Mouse (Mus musculus) layer of hippocampus, postnatal 10 days (tissue): ENCODE data around the gene Ccdc62. TPM values are rescaled to one million over a fixed set of nuclear protein-coding genes. Genes with fewer than 3 reads are reported as not detected.

Experiments
- DNase-seq, 2 experiments: peaks; one replicate each; pipeline ENCODE4 v3.0.0; 2021; ENCODE audit warnings: low spot score in 2 of 2
- total RNA-seq, 2 experiments: library from RNA; stranded (reverse); gene quantifications; 2 replicates each; pipeline ENCODE4 v1.2.3; 2021

Gene Ccdc62
- total RNA-seq, 2 experiments from 2014 or later, result 2.9 to 3.3 TPM

DNA sequence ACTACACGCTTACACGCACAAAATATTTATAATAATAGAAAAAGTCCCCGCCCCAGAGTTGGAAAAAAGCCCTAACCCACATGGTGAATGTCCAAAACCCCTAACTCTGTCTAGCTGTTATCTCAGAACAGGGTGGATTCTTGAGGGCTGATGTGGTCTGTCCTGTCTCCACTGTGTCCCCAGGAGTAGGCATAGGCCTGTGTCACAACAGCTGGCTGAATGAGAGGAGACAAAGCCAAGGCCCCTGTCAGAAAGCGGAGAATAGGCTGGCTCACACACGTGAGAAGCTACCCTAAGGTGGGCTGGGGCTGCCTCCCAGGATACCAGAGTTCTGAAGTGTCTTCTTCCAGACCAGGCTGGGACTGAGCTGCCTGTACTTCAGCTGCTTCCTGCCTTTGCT lies 47.7 kb downstream of the Ccdc62 start:
- DNase-seq, result no peak

DNA sequence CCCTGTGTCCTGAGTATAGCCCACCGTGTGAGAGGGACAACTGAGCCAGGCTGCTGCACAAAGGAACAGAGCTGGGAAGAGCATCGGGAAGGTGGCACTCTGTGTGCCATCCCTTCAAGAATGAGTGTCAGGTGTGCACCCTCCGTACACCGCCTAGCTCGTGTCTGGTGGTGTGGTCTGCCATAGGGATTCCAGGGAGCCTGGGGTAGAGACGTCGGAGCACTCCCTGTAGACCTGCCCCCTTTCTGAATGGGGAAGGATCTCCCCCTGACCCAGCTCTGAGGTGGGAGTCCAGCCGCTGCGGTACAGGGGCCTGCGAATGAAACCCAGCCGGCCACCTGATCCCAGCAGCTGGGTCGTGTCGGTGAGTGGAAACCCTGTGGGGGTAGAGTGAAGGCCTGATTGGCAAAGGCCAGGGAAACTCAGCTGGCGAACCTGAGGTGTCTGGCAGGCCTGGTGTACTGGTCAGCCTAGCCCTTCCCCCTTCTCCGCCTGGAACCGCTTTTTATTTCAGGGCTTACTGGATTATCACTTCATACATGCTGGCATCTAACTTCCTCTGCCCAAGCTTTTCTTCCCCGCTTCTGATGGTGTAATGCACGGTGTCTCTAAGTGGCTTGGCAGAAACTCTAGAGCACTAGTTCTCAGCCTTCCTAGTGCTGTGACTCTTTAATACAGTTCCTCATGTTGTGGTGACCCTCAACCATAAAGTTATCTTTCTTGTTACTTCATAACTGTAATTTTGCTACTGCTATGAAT lies 48.9 kb downstream of the Ccdc62 start:
- DNase-seq, result no peak

DNA sequence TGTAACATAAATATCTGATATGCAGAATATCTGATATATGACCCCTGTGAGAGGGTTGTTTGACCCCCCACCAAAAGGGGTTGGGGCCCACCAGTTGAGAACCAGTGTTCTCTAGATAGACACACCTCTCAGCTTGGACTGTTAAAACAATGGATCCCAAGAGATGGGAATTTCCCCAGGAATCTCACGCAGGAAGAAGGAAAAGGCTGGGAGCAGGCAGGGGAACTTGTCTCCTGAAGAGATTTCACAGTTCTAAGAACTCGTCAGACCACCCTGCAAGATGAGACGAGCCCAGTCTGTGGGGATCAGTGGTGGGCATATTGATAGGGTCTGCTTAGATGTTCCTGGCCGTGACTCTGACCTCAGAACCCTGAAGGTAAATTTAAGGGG lies 49.5 kb downstream of the Ccdc62 start:
- DNase-seq, result no peak

DNA sequence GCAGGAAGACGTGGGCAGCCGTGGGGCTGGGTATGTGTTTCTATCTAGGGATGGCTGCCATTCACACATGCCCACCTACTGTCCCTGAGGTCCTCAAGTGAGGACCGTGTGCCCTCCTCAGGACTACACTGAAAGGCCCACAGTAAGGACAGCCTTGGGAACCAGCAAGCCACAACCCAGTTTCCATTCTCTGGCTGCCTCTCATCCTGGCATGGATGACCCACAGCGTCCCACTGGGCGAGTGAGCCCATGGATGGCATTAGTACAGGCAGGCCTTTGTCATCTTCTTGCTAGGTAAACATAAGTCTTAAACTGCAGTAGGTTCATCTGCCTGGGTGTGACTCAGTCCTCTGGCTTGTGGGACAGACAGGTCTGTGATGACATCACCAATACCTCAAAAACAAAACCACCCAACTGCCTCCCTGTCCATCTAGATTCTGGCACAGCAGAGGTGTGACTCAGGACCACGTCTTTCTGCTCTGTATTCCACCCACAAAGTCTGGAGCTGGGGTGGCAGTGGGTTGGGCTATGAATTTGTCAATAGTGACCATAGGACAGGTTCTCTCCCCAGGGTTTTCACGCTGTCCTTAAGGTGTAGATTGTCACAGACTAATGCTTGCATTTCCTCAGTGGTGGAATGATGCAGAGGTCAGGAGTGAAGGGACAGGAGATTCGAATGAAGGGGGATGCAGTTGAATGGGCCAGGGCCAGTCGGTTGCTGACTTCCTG lies 50.2 kb downstream of the Ccdc62 start:
- no peak for DNase-seq

DNA sequence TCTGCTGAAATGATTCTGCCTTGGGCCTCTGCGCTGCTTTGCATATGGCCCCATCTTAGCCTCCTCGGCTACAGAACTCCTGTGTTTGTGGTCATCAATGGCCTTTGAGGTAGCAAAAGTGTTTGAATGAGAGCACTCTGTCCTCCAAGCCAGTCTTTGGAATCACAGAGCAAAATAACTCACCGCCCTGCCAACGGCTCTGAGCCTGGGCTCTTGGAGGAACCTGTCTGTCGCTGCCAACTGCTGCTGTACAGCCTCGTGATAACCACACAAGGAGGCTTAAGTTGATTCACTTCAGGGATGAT lies 50.7 kb downstream of the Ccdc62 start:
- DNase-seq, result peak in 1 of 2 experiments; percentile 48

DNA sequence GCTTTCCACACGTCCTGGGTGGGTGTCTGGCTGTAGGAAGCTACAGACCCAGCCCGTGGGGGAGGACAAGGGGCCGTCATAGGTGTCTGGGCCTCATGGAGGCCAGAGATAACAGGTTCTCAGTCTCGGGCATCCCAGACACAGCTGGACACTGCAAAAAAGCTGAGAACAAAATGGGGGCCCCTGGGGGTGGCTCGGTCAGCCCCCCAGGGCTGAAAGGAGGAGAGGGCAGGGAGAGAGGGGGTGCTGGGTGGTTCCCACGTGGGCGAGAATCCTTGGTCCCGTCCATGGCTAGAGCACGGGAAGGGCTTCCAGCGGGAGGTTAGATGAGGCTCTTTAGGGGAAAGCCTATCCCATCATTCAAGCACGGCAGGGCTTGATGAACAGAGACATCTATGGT lies 52.4 kb downstream of the Ccdc62 start:
- no peak for DNase-seq

DNA sequence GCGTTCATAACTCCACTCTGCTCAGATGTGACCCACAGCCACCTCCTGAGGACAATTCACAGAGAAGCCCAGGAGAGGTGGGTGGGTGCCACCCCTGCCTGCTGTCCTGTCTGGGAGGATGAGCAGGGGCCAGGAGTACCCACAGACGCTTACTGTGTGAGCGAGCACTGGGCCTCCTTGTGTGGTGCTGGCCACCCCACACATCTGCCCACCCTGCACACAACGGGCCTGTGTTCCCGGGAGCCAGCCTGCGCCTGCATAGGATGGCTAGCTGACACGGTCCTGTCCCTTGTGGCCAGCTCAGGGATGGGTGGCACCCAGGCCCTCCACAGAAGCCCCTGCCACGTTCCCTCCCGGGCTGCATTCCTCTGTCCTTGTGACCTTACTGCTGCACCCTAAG lies 55.0 kb downstream of the Ccdc62 start:
- no peak for DNase-seq

DNA sequence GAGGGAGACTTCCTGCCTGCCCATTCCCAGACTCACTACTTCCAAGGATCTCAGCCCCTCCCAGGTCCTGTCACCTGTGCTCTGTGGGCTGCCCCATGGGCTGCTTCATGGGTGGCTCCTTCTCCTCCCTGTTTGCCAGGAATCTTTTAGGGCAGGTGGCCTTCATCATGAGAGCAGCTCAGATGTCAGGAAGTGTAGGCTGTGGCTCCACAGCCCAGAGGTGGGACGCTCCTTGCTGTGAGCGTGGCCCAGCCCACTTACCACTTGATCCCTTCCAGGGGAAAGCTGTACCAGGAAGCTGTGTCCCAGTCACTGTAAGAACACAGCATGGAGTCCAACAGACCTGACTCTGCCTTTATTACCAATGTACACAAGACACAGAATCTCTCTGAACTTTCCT lies 56.4 kb downstream of the Ccdc62 start:
- DNase-seq, result no peak

DNA sequence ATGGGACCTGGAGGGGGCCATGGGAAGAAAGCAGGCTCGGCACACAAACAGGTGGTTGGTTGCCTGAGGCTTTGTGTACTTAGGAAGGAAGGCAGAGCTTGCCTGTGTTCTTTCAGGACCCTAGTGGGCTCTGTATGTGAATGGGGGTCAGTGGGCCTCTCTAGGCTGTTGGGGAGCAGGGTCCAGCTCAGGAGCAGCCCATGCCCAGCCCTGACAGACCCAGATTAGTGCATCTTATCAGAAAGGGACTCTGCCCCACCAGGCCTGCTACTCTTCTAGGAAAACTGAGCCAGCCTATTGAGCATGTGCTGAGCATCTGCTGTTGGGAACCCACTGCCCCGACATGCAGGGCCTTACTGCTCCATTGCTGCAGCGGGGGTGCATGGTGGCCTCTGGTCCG lies 57.0 kb downstream of the Ccdc62 start:
- no peak for DNase-seq

DNA sequence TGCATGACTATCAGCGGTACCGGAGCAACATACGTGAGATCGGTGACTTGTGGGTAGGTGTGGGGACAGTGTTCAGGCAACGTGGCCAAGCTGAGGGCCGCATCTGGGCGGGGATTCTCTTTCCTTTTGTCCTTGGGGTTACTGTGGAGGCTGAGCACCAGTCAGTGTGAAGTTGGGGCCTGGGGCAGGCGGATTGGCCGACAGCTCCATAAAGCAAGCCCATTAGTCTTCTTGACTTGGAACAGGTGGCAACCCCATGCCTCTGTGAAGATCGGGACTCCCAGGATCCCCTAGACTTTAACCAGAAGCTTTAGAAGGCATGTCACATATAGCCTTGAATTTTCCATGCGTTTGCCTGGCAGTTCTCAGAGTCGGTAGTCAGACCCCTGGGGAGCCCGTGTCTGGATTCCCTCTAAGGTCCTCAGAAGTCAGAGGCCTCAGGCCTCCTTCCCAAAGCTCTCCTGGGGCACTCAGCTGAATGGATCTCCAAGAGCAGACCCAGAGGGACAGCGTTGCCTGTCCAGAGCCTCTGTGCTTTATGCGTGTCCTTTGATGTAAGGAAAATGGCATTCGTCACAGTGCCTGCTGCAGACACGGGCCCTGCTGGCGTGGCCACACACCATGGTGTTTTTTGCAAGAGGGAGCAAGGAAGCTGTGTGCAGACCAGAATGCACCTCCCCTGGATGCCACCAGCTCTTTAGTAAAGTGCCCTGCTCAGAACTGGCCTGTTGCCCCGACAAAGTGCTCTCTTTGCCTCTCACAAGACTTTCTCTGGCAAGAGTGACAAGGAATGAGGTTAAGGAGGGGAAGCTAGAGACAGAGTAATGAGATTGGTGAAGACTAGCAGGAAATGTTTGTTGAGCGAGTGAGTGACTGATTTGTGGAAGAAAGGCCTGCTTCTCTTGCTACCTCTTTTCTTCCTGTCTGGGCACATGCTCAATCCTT lies 59.7 kb downstream of the Ccdc62 start:
- no peak for DNase-seq

DNA sequence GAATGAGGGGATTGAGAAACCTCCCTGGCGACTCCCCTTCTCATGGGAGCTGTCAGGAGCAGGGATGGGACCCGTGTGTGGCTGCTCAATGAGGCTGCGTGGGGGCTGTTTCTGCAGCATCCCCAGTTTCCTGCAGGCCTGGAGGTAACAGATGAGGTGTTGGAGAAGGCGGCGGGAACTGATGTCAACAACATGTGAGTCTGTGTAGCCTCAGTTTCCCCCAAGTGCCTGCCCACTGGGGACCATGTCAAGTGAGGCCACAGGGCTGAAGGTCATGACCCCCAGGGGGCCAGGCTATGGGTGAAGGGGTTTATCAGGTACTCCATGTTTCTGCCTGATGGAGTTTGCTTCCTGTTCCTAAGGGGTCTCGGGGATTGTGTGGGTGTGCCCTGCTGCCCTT lies 60.8 kb downstream of the Ccdc62 start:
- DNase-seq, result no peak

DNA sequence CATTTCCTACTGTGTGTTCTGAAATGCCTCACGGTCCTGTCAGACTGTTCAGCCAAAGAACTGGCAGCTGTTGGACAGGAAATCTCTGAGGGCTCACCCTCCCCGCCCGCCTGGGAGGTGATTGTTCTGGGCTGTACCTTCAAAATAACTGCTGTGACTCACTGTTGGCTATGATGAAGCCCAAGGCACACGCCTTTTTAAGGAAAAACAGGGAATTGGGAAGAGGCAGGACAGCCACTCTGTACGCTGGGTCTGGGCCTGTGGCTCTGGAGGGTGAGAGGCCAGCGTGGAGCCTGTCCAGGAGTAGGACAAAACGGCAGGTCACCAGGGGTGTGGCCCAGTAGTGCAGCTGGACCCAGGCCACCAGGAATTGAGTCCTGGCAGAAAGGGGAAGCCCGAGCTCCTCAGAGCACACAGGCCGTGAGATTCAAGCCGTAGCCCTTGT lies 61.7 kb downstream of the Ccdc62 start:
- DNase-seq, result no peak

DNA sequence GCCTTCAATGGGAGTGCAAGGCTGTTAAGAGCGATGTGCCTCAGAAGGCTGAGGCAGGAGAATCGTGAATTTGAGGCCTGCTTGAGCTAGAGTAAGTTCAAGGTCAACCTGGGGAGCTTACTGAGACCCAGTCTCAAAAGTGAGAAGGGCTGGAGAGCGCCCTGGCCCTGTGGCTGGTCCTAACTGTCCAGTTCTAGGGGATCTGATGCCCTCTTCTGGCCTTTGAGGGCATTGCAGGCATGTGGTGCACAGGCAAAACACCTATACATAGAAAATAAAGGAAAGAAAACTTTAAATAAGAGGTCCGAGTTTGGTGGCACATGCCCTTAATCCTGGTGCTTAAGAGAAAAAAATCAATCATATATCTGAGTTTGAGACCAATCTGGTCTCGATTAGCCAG lies 62.3 kb downstream of the Ccdc62 start:
- DNase-seq, result peak; percentile 91

DNA sequence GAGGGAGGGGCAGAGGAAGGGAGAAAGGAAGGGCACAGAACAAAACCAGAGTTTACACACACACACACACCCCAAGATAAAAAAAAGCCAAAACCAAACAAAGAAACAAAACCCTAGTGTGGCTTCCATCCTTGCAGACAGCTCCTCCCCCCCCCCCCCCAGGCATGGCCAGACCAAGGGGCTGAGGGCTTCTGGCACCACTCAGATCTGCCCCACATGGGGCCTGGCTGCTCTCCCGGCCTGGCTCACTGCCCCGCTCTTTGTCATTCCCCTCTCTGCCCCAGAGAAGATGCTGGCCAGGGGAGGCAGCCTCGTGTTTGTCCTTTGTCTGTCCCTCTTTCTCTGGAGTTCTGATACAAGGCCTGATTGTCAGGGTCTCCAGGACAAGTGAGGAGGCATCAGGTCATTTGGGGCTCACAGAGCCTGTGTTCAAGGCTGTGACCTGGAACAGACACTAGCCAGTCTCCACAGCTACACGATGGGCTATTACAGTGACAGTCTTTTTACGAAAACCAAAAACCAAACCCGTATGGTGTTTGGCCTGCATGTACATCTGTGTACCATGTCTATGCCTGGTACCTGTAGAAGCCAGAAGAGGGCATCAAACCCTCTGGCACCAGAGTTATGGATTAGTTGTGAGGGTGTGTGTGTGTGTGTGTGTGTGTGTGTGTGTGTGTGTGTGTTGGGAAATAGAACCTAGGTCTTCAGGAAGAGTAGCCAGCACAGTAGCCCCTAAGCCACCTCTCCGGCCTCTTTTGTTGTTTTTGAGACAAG lies 63.0 kb downstream of the Ccdc62 start:
- peak; percentile 89 to 90 for DNase-seq

DNA sequence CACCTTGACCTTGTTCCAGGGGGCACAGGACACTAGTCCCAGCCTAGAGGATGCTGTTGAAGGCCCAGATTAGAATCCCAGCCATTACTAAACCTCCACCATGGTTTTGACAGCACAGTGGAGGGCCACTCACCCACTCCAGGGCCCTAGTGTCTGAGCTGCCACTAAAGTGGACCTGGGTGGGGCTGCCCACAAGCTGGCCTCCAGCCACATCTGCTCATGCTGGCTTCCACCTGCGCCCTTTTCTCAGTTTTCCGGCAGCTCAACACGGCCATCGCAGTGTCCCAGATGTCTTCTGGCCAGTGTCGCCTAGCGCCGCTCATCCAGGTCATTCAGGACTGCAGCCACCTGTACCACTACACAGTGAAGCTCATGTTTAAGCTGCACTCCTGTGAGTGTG lies 64.0 kb downstream of the Ccdc62 start:
- DNase-seq, result no peak

DNA sequence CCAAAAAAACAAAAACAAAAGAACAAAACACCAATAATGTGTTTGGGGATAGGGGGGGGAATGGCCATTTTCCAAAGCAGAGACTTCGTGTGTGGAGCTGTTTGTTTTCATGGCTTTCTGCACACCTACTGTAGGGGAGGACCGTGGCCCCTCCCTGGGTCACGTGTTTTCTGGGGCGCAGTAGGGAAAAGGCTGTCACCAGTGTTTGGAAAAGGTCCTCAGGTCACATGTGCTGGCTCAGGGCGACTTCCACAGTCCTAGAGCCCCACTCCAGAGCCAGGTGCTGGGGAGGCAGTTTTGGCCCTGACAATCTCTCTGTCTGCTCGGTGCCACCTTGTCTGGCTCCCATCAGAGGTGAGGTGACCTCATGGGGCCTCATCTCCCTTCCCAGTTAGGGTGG lies 64.9 kb downstream of the Ccdc62 start:
- no peak for DNase-seq

DNA sequence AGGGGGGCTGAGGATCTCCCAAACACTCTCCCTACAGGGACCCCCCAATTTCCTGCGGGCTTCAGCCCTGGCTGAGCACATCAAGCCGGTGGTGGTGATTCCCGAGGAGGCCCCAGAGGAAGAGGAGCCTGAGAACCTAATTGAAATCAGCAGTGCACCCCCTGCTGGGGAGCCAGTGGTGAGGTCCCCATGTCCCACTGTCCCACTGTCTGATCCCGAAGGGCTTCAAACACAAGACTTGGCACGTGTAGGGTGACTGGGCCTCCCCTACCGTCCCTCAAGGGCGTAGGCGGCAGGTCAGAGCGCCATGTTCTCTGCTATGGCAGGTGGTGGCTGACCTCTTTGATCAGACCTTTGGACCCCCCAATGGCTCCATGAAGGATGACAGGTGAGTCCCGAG lies 65.7 kb downstream of the Ccdc62 start:
- DNase-seq, result no peak

DNA sequence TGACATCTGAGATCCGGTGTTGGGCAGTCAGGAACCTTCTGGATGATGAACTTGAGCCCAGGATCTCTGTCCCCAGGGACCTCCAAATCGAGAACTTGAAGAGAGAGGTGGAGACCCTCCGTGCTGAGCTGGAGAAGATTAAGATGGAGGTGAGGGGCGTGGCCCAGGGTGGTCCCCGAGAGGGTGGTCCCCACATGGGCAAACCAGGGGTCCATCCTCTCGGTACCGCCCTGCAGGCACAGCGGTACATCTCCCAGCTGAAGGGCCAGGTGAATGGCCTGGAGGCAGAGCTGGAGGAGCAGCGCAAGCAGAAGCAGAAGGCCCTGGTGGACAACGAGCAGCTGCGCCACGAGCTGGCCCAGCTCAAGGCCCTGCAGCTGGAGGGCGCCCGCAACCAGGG lies 66.2 kb downstream of the Ccdc62 start:
- no peak for DNase-seq

DNA sequence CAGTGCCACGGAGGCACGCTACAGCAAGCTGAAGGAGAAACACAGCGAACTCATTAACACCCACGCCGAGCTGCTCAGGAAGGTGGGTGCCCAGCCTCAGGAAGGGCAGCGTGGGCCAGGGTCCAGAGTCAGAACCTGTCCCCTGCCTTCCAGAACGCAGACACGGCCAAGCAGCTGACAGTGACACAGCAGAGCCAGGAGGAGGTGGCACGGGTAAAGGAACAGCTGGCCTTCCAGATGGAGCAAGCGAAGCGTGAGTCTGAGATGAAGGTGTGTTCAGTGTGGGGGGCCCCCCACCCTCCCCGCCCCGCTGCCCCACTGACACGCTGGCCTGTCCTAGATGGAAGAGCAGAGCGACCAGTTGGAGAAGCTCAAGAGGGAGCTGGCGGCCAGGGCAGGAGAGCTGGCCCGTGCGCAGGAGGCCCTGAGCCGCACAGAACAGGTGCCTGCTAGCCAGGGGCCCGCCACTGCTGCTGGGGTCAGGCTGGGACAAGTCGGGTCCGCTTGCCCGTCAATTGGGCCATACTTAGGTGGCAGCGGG lies 66.8 kb downstream of the Ccdc62 start:
- DNase-seq, result no peak

DNA sequence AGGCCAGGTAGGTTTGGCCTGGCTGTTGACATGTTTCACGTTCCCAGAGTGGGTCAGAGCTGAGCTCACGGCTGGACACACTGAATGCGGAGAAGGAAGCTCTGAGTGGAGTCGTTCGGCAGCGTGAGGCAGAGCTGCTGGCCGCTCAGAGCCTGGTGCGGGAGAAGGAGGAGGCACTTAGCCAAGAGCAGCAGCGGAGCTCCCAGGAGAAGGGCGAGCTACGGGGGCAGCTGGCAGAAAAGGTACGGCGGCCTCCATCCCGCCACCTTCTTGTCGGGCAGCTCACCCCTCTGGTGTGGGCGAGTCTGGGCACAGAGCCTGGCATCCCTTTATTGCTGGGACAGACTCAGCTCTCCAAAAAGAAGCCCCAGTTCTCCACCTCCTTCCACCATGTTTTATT lies 67.3 kb downstream of the Ccdc62 start:
- DNase-seq, result no peak

DNA sequence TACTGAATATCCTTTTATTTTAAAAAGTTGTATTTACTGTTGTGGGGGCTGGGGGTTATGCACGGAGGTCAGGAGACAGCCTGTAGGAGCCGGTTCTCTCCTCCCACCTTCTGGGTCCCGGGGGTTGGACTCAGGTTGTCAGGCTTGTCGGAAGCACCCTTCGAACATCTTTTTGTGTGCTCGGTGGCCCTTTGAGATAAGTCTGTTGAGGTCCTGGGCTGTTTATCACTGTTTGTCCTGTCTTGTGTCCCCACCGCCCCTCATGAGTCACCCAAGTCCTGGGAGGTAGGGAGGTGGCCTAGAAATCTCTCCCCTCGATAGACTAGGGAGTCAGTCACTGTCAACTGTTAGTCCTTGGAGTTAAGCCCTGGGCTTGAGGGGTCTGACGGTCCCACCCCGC lies 67.9 kb downstream of the Ccdc62 start:
- DNase-seq, result no peak
